Mouse (Mus musculus): ENCODE measurements around the gene Synpo2. TPM values are rescaled to one million over a fixed set of nuclear protein-coding genes. Genes with fewer than 3 reads are reported as not detected.

The Synpo2 gene
- polyA plus RNA-seq, 1 experiment from 2014 or later: 4.2 TPM

- no peak overlapping the region for H3K4me3 ChIP-seq
- peak overlapping the region; percentile 18; the same call in 1 of the 2 replicates for H3K4me2 ChIP-seq (replicated peaks)
- H3K9me3 ChIP-seq (replicated peaks): no peaks in the 10 kb centered on the region; the same call in 1 of the 2 replicates
- H3K27ac ChIP-seq: no peak overlapping the region
- 49% methylated on average over 16 of the region's 16 CpGs for WGBS
- no peak for ATAC-seq (ENCODE audit: low FRiP score)
- H3K9ac ChIP-seq: no peak overlapping the region
- peaks cover 4% of the 10 kb centered on the region; the same call in 1 of the 2 replicates for H3K4me1 ChIP-seq
- no peaks in the 10 kb centered on the region for H3K27me3 ChIP-seq
- H3K36me3 ChIP-seq: no peaks in the 10 kb centered on the region
Measured at GRCm38 (mm10) chr3:123116903-123117302, 119.0 kb downstream of the Synpo2 start.

GRCm38 (mm10) chr3:123115770-123116527 is 120.0 kb downstream of the Synpo2 start:
- no peaks in the 10 kb centered on the region; the same call in 1 of the 2 replicates for H3K9me3 ChIP-seq (replicated peaks)
- no peak overlapping the region for H3K27ac ChIP-seq
- peaks cover 4% of the 10 kb centered on the region; the same call in 1 of the 2 replicates for H3K4me1 ChIP-seq
- peak overlapping the region; percentile 34 for H3K4me2 ChIP-seq (replicated peaks)
- WGBS: 27% methylated on average over 15 of the region's 15 CpGs
- no peak for ATAC-seq (ENCODE audit: low FRiP score)
- no peak overlapping the region for H3K4me3 ChIP-seq
- H3K9ac ChIP-seq: no peak overlapping the region
- no peaks in the 10 kb centered on the region for H3K36me3 ChIP-seq
- H3K27me3 ChIP-seq: no peaks in the 10 kb centered on the region

- H3K4me2 ChIP-seq (replicated peaks): no peak overlapping the region
- H3K27ac ChIP-seq: no peak overlapping the region
- WGBS: 95% methylated on average over 21 of the region's 21 CpGs
- no peak overlapping the region for H3K4me3 ChIP-seq
- no peaks in the 10 kb centered on the region for H3K27me3 ChIP-seq
- no peak for ATAC-seq (ENCODE audit: low FRiP score)
- no peak overlapping the region for H3K9ac ChIP-seq
- H3K4me1 ChIP-seq: peaks cover 4% of the 10 kb centered on the region; the same call in 1 of the 2 replicates
- no peaks in the 10 kb centered on the region; the same call in 1 of the 2 replicates for H3K9me3 ChIP-seq (replicated peaks)
- no peaks in the 10 kb centered on the region for H3K36me3 ChIP-seq
Measured at GRCm38 (mm10) chr3:123114001-123114635, 121.8 kb downstream of the Synpo2 start.

- H3K27ac ChIP-seq: no peak overlapping the region
- no peaks in the 10 kb centered on the region for H3K36me3 ChIP-seq
- no peaks in the 10 kb centered on the region; the same call in 1 of the 2 replicates for H3K9me3 ChIP-seq (replicated peaks)
- no peak for ATAC-seq (ENCODE audit: low FRiP score)
- no peaks in the 10 kb centered on the region for H3K27me3 ChIP-seq
- peaks cover 4% of the 10 kb centered on the region; the same call in 1 of the 2 replicates for H3K4me1 ChIP-seq
- no peak overlapping the region for H3K9ac ChIP-seq
- WGBS: 93% methylated on average over 11 of the region's 11 CpGs
- H3K4me2 ChIP-seq (replicated peaks): no peak overlapping the region
- H3K4me3 ChIP-seq: no peak overlapping the region
Measured at GRCm38 (mm10) chr3:123112781-123113180, 123.2 kb downstream of the Synpo2 start.

- H3K36me3 ChIP-seq: no peaks in the 10 kb centered on the region
- no peak overlapping the region for H3K9ac ChIP-seq
- H3K4me2 ChIP-seq (replicated peaks): no peak overlapping the region
- H3K27ac ChIP-seq: no peak overlapping the region
- H3K4me3 ChIP-seq: no peak overlapping the region
- peaks cover 3% of the 10 kb centered on the region; the same call in 1 of the 2 replicates for H3K4me1 ChIP-seq
- no peaks in the 10 kb centered on the region for H3K27me3 ChIP-seq
- no peak for ATAC-seq (ENCODE audit: low FRiP score)
- H3K9me3 ChIP-seq (replicated peaks): no peaks in the 10 kb centered on the region; the same call in 1 of the 2 replicates
- 49% methylated on average over 10 of the region's 10 CpGs for WGBS
Measured at GRCm38 (mm10) chr3:123111071-123111711, 124.8 kb downstream of the Synpo2 start.

GRCm38 (mm10) chr3:123107830-123108549 is 128.0 kb downstream of the Synpo2 start:
- no peak for ATAC-seq (ENCODE audit: low FRiP score)
- Histone ChIP-seq H3K4me2 (replicated peaks) (no peak overlapping the region), H3K4me1 (no peaks in the 10 kb centered on the region), H3K27ac (no peak overlapping the region), H3K36me3 (no peaks in the 10 kb centered on the region), H3K9ac (no peak overlapping the region), H3K9me3 (replicated peaks) (no peaks in the 10 kb centered on the region), H3K27me3 (no peaks in the 10 kb centered on the region), H3K4me3 (no peak overlapping the region)
- WGBS: 68% methylated on average over 14 of the region's 14 CpGs

- no peak overlapping the region for H3K4me2 ChIP-seq (replicated peaks)
- no peaks in the 10 kb centered on the region for H3K9me3 ChIP-seq (replicated peaks)
- no peaks in the 10 kb centered on the region for H3K4me1 ChIP-seq
- H3K36me3 ChIP-seq: no peaks in the 10 kb centered on the region
- no peak for ATAC-seq (ENCODE audit: low FRiP score)
- no peak overlapping the region for H3K4me3 ChIP-seq
- H3K27me3 ChIP-seq: no peaks in the 10 kb centered on the region
- no peak overlapping the region for H3K9ac ChIP-seq
- 78% methylated on average over 6 of the region's 6 CpGs for WGBS
- H3K27ac ChIP-seq: no peak overlapping the region
Measured at GRCm38 (mm10) chr3:123104325-123104724, 131.6 kb downstream of the Synpo2 start.

GRCm38 (mm10) chr3:123103151-123103860 is 132.6 kb downstream of the Synpo2 start:
- no peak overlapping the region for H3K4me2 ChIP-seq (replicated peaks)
- no peak overlapping the region for H3K9ac ChIP-seq
- 29% methylated on average over 13 of the region's 13 CpGs for WGBS
- no peaks in the 10 kb centered on the region for H3K9me3 ChIP-seq (replicated peaks)
- no peak overlapping the region for H3K4me3 ChIP-seq
- H3K36me3 ChIP-seq: no peaks in the 10 kb centered on the region
- no peaks in the 10 kb centered on the region for H3K4me1 ChIP-seq
- H3K27me3 ChIP-seq: no peaks in the 10 kb centered on the region
- no peak overlapping the region for H3K27ac ChIP-seq
- ATAC-seq (ENCODE audit: low FRiP score): peak; percentile 54; the same call in 1 of the 2 replicates

- Histone ChIP-seq H3K27ac (no peak overlapping the region), H3K4me1 (no peaks in the 10 kb centered on the region), H3K4me3 (no peak overlapping the region), H3K4me2 (replicated peaks) (no peak overlapping the region), H3K36me3 (no peaks in the 10 kb centered on the region), H3K9me3 (replicated peaks) (no peaks in the 10 kb centered on the region), H3K9ac (no peak overlapping the region), H3K27me3 (no peaks in the 10 kb centered on the region)
- 89% methylated on average over 2 of the region's 2 CpGs for WGBS
- ATAC-seq (ENCODE audit: low FRiP score): no peak
Measured at GRCm38 (mm10) chr3:123101761-123102160, 134.2 kb downstream of the Synpo2 start.

- H3K27me3 ChIP-seq: no peaks in the 10 kb centered on the region
- no peak for ATAC-seq (ENCODE audit: low FRiP score)
- peaks cover 3% of the 10 kb centered on the region; the same call in 1 of the 2 replicates for H3K4me1 ChIP-seq
- H3K36me3 ChIP-seq: no peaks in the 10 kb centered on the region
- H3K27ac ChIP-seq: no peak overlapping the region
- no peak overlapping the region for H3K4me2 ChIP-seq (replicated peaks)
- no peaks in the 10 kb centered on the region for H3K9me3 ChIP-seq (replicated peaks)
- H3K9ac ChIP-seq: no peak overlapping the region
- H3K4me3 ChIP-seq: no peak overlapping the region
- 87% methylated on average over 2 of the region's 2 CpGs for WGBS
Measured at GRCm38 (mm10) chr3:123095111-123095510, 140.8 kb downstream of the Synpo2 start.

GRCm38 (mm10) chr3:123093640-123094361 is 142.1 kb downstream of the Synpo2 start:
- Histone ChIP-seq H3K9me3 (replicated peaks) (no peaks in the 10 kb centered on the region), H3K4me2 (replicated peaks) (no peak overlapping the region), H3K36me3 (no peaks in the 10 kb centered on the region), H3K4me1 (peaks cover 3% of the 10 kb centered on the region; the same call in 1 of the 2 replicates), H3K4me3 (no peak overlapping the region), H3K27ac (no peak overlapping the region), H3K9ac (no peak overlapping the region), H3K27me3 (no peaks in the 10 kb centered on the region)
- WGBS: 69% methylated on average over 10 of the region's 11 CpGs
- ATAC-seq (ENCODE audit: low FRiP score): no peak

All from hindbrain, embryonic 12.5 days (tissue).